8 mouse cellular contexts compared by ENCODE assay signal in genomic region chr4:126148161-126148961, GRCm38 (mm10). TPM values are rescaled to one million over a fixed set of nuclear protein-coding genes. Genes with fewer than 3 reads are reported as not detected.
DNase-seq lines count a peak whose midpoint lies in the region; ATAC-seq and TF ChIP-seq lines count a peak whose summit lies in the region.

No protein-coding gene starts in this region.

- peak overlapping the region; percentile 49 for H3K9ac ChIP-seq in forebrain, embryonic 13.5 days
- peak overlapping the region; percentile 92 for H3K9ac ChIP-seq in limb, embryonic 12.5 days (replicated peaks)
- peak overlapping the region; percentile 42 for H3K9ac ChIP-seq in midbrain, embryonic 12.5 days (replicated peaks)

- intact Hi-C loops in left cerebral cortex, adult 2 months (cut with DNase I): no loop called here
- intact Hi-C loops in left cerebral cortex, postnatal 36 days (cut with DNase I): no loop called here

- H3K4me3 ChIP-seq in left cerebral cortex, adult 2 months: peak overlapping the region; percentile 45
- H3K4me3 ChIP-seq in forebrain, embryonic 13.5 days: peak overlapping the region; percentile 40
- H3K4me3 ChIP-seq in limb, embryonic 12.5 days (replicated peaks): peak overlapping the region; percentile 80
- H3K4me3 ChIP-seq in midbrain, embryonic 12.5 days: peak overlapping the region; percentile 47

- 2% methylated on average over 49 of the region's 67 CpGs for WGBS in forebrain, embryonic 13.5 days
- under 1% methylated on average over 64 of the region's 67 CpGs for WGBS in limb, embryonic 12.5 days
- under 1% methylated on average over 54 of the region's 67 CpGs for WGBS in midbrain, embryonic 12.5 days

- TF ChIP-seq CTCF in left cerebral cortex, adult 2 months (IDR thresholded peaks at IDR 0.05): peak; percentile 9

- H3K4me1 ChIP-seq in forebrain, embryonic 13.5 days: peaks cover 20% of the 10 kb centered on the region
- H3K4me1 ChIP-seq in limb, embryonic 12.5 days (replicated peaks): peaks cover 60% of the 10 kb centered on the region
- peaks cover 21% of the 10 kb centered on the region for H3K4me1 ChIP-seq in midbrain, embryonic 12.5 days

- no peaks in the 10 kb centered on the region for H3K9me3 ChIP-seq in forebrain, embryonic 13.5 days (replicated peaks)
- no peaks in the 10 kb centered on the region for H3K9me3 ChIP-seq in limb, embryonic 12.5 days
- no peaks in the 10 kb centered on the region for H3K9me3 ChIP-seq in midbrain, embryonic 12.5 days

- H3K4me2 ChIP-seq in forebrain, embryonic 13.5 days: peak overlapping the region; percentile 66
- peak overlapping the region; percentile 99 for H3K4me2 ChIP-seq in limb, embryonic 12.5 days
- peak overlapping the region; percentile 69 for H3K4me2 ChIP-seq in midbrain, embryonic 12.5 days (replicated peaks)

- no peaks in the 10 kb centered on the region for H3K36me3 ChIP-seq in forebrain, embryonic 13.5 days (ENCODE audit: poor library complexity, severe bottlenecking)
- H3K36me3 ChIP-seq in limb, embryonic 12.5 days: peaks cover 15% of the 10 kb centered on the region
- H3K36me3 ChIP-seq in midbrain, embryonic 12.5 days: no peaks in the 10 kb centered on the region

- ATAC-seq in forebrain, embryonic 13.5 days: peak; percentile 60; the same call in 1 of the 2 replicates
- no peak for ATAC-seq in limb, embryonic 12.5 days (ENCODE audit: insufficient number of reproducible peaks, insufficient read depth, low FRiP score, low TSS enrichment, low read depth)
- peak; percentile 27; the same call in 1 of the 2 replicates for ATAC-seq in midbrain, embryonic 12.5 days (ENCODE audit: low FRiP score, low read depth)

- peaks cover 61% of the 10 kb centered on the region for H3K27me3 ChIP-seq in forebrain, embryonic 13.5 days
- H3K27me3 ChIP-seq in limb, embryonic 12.5 days: no peaks in the 10 kb centered on the region
- H3K27me3 ChIP-seq in midbrain, embryonic 12.5 days: peaks cover 52% of the 10 kb centered on the region

- peak overlapping the region; percentile 47 for H3K27ac ChIP-seq in left cerebral cortex, adult 2 months
- H3K27ac ChIP-seq in forebrain, embryonic 13.5 days: no peak overlapping the region
- H3K27ac ChIP-seq in limb, embryonic 12.5 days: peak overlapping the region; percentile 98
- 0 out of 2 replicates have a peak overlapping the region, but pooled peaks have one; percentile 10 for H3K27ac ChIP-seq in midbrain, embryonic 12.5 days (replicated peaks)

- no peak for DNase-seq in left cerebral cortex, adult 2 months (ENCODE audit: extremely low spot score in 1 of 2, low spot score in 2 of 2)
- no peak for DNase-seq in left cerebral cortex, postnatal 36 days (ENCODE audit: low spot score in 2 of 2)
- DNase-seq in heart, postnatal 4 days: peak; percentile 73
- DNase-seq in testis, postnatal 10 days (ENCODE audit: low spot score): peak; percentile 82
- no peak for DNase-seq in layer of hippocampus, adult 9-11 months

RNA-seq across cellular contexts. Expression of gene Eva1b, which starts 0.8 kb away (rescaled TPM):
- 1 to 10 TPM; 3.1 to 3.8 TPM for total RNA-seq in left cerebral cortex, adult 2 months (2021)
- 1 to 10 TPM; 3.0 to 3.8 TPM for total RNA-seq in left cerebral cortex, postnatal 36 days (2021)
- polyA plus RNA-seq in forebrain, embryonic 13.5 days (2015; fragmentation: Nextera tagmentation; extraction: Ambion mirVana): 7.9 and 8.1 TPM in 2 replicates
- 10 to 100 TPM; 27.3 to 29.3 TPM for total RNA-seq in heart, postnatal 4 days (2021)
- 65.6 and 67.5 TPM in 2 replicates for polyA plus RNA-seq in limb, embryonic 12.5 days (2016; fragmentation: Nextera tagmentation; extraction: Ambion mirVana)
- 18.6 and 26.8 TPM in 2 replicates for polyA plus RNA-seq in midbrain, embryonic 12.5 days (2016; fragmentation: Nextera tagmentation; extraction: Ambion mirVana)

RNA-seq across cellular contexts. Expression of gene Sh3d21, which starts 14.9 kb away (rescaled TPM):
- 1 to 10 TPM in 1 of 2 experiments, under 1 TPM in 1; 0.86 to 1.1 TPM for total RNA-seq in left cerebral cortex, adult 2 months (2021)
- total RNA-seq in left cerebral cortex, postnatal 36 days (2021): under 1 TPM; 0.76 to 0.77 TPM
- polyA plus RNA-seq in forebrain, embryonic 13.5 days (2015; fragmentation: Nextera tagmentation; extraction: Ambion mirVana): 0.39 and 0.41 TPM in 2 replicates
- 1 to 10 TPM; 1.6 to 1.8 TPM for total RNA-seq in heart, postnatal 4 days (2021)
- 7.2 and 8.4 TPM in 2 replicates for polyA plus RNA-seq in limb, embryonic 12.5 days (2016; fragmentation: Nextera tagmentation; extraction: Ambion mirVana)
- 1.6 and 1.7 TPM in 2 replicates for polyA plus RNA-seq in midbrain, embryonic 12.5 days (2016; fragmentation: Nextera tagmentation; extraction: Ambion mirVana)

RNA-seq across cellular contexts. Expression of gene Stk40, which starts 44.6 kb away (rescaled TPM):
- 10 to 100 TPM; 39.8 to 56.4 TPM for total RNA-seq in left cerebral cortex, adult 2 months (2021)
- total RNA-seq in left cerebral cortex, postnatal 36 days (2021): 10 to 100 TPM; 27.4 to 30.4 TPM
- polyA plus RNA-seq in forebrain, embryonic 13.5 days (2015; fragmentation: Nextera tagmentation; extraction: Ambion mirVana): 34.2 and 36.1 TPM in 2 replicates
- total RNA-seq in heart, postnatal 4 days (2021): 10 to 100 TPM; 32.5 to 33.2 TPM
- 41.1 and 45.2 TPM in 2 replicates for polyA plus RNA-seq in limb, embryonic 12.5 days (2016; fragmentation: Nextera tagmentation; extraction: Ambion mirVana)
- 48.8 and 49.0 TPM in 2 replicates for polyA plus RNA-seq in midbrain, embryonic 12.5 days (2016; fragmentation: Nextera tagmentation; extraction: Ambion mirVana)

RNA-seq across cellular contexts. Expression of gene Lsm10, which starts 51.9 kb away (rescaled TPM):
- 10 to 100 TPM; 11.3 to 14.4 TPM for total RNA-seq in left cerebral cortex, adult 2 months (2021)
- 10 to 100 TPM; 13.0 to 14.5 TPM for total RNA-seq in left cerebral cortex, postnatal 36 days (2021)
- polyA plus RNA-seq in forebrain, embryonic 13.5 days (2015; fragmentation: Nextera tagmentation; extraction: Ambion mirVana): 55.9 and 56.0 TPM in 2 replicates
- total RNA-seq in heart, postnatal 4 days (2021): 10 to 100 TPM; 17.3 to 18.4 TPM
- 43.2 and 44.3 TPM in 2 replicates for polyA plus RNA-seq in limb, embryonic 12.5 days (2016; fragmentation: Nextera tagmentation; extraction: Ambion mirVana)
- 42.1 and 42.9 TPM in 2 replicates for polyA plus RNA-seq in midbrain, embryonic 12.5 days (2016; fragmentation: Nextera tagmentation; extraction: Ambion mirVana)

RNA-seq across cellular contexts. Expression of gene Thrap3, which starts 54.2 kb away (rescaled TPM):
- total RNA-seq in left cerebral cortex, adult 2 months (2021): 100 to 1,000 TPM; 149 to 158 TPM
- total RNA-seq in left cerebral cortex, postnatal 36 days (2021): 100 to 1,000 TPM; 134 to 159 TPM
- polyA plus RNA-seq in forebrain, embryonic 13.5 days (2015; fragmentation: Nextera tagmentation; extraction: Ambion mirVana): 194 and 202 TPM in 2 replicates
- total RNA-seq in heart, postnatal 4 days (2021): 100 to 1,000 TPM; 226 TPM
- 303 and 349 TPM in 2 replicates for polyA plus RNA-seq in limb, embryonic 12.5 days (2016; fragmentation: Nextera tagmentation; extraction: Ambion mirVana)
- 265 and 274 TPM in 2 replicates for polyA plus RNA-seq in midbrain, embryonic 12.5 days (2016; fragmentation: Nextera tagmentation; extraction: Ambion mirVana)

Comparison
In these comparisons a context has a peak if more than half of its experiments do, and no peak if none do; other contexts are left out.
1. DNase-seq: peak in heart, postnatal 4 days (single experiment) and testis, postnatal 10 days (single experiment); none in left cerebral cortex, adult 2 months (0 of 2), left cerebral cortex, postnatal 36 days (0 of 2) and layer of hippocampus, adult 9-11 months (single experiment).
2. H3K9ac ChIP-seq: peak in every context shown above with its lines; median percentile 92 in limb, embryonic 12.5 days; 49 in forebrain, embryonic 13.5 days; 42 in midbrain, embryonic 12.5 days.
3. RNA of gene Eva1b, which starts 0.8 kb away (total RNA-seq): 27.3 to 29.3 TPM in heart, postnatal 4 days; 3.0 to 3.8 TPM in left cerebral cortex, postnatal 36 days and 3.1 to 3.8 TPM in left cerebral cortex, adult 2 months; every median in the first group is over 4 times any median in the second.
4. Peak in every context shown above with its lines, with median percentiles within 50 percentile points of each other: H3K4me3 ChIP-seq and H3K4me2 ChIP-seq.